Mouse (Mus musculus) spleen, adult 12 weeks (tissue): ENCODE data around the gene Ipo7.

Experiments
- DNase-seq: peaks from one replicate; pipeline ENCODE4 v3.0.0; 2022; ENCODE audit warnings: low spot score

The Ipo7 gene

GRCm38 (mm10) chr7:110101266-110101665 is 83.2 kb downstream of the Ipo7 start:
- DNase-seq, result no peak

- no peak for DNase-seq
Measured at GRCm38 (mm10) chr7:110105041-110105440, 87.0 kb downstream of the Ipo7 start.
